Mouse (Mus musculus): ENCODE data around the gene Vwa5b2. TPM values are rescaled to one million over a fixed set of nuclear protein-coding genes. Genes with fewer than 3 reads are reported as not detected.
A peak's percentile ranks its signal among the peaks of the same experiment; 100 is the strongest.

Vwa5b2 gene
- 4.1 and 7.0 TPM in 2 replicates for polyA plus RNA-seq (2012; rRNA removed)

GRCm38 (mm10) chr16:20589366-20589938 is at the start of gene Vwa5b2:
Vwa5b2 (plus strand) TSS chr16:20589471.
- no peak for DNase-seq (ENCODE audit: low spot score)

GRCm38 (mm10) chr16:20539649-20540048 is 49.6 kb upstream of the Vwa5b2 start:
- no peak for DNase-seq (ENCODE audit: low spot score)

GRCm38 (mm10) chr16:20540438-20540837 is 48.8 kb upstream of the Vwa5b2 start:
- DNase-seq (ENCODE audit: low spot score): no peak

GRCm38 (mm10) chr16:20545696-20546095 is 43.6 kb upstream of the Vwa5b2 start:
- no peak for DNase-seq (ENCODE audit: low spot score)

- DNase-seq (ENCODE audit: low spot score): no peak
Observed at GRCm38 (mm10) chr16:20547423-20547822, 41.8 kb upstream of the Vwa5b2 start.

- DNase-seq (ENCODE audit: low spot score): peak; percentile 86
Observed at GRCm38 (mm10) chr16:20548096-20548948, 40.9 kb upstream of the Vwa5b2 start, which contains the start of gene Abcf3. Abcf3 (plus strand) TSS chr16:20548577.

GRCm38 (mm10) chr16:20549161-20549560 is 40.1 kb upstream of the Vwa5b2 start:
- DNase-seq (ENCODE audit: low spot score): no peak

GRCm38 (mm10) chr16:20551691-20552090 is 37.6 kb upstream of the Vwa5b2 start:
- DNase-seq (ENCODE audit: low spot score): no peak

- DNase-seq (ENCODE audit: low spot score): no peak
Observed at GRCm38 (mm10) chr16:20552594-20552993, 36.7 kb upstream of the Vwa5b2 start.

- no peak for DNase-seq (ENCODE audit: low spot score)
Observed at GRCm38 (mm10) chr16:20555000-20555399, 34.3 kb upstream of the Vwa5b2 start.

- no peak for DNase-seq (ENCODE audit: low spot score)
Observed at GRCm38 (mm10) chr16:20557381-20557780, 31.9 kb upstream of the Vwa5b2 start.

- DNase-seq (ENCODE audit: low spot score): no peak
Observed at GRCm38 (mm10) chr16:20565075-20565474, 24.2 kb upstream of the Vwa5b2 start.

- DNase-seq (ENCODE audit: low spot score): no peak
Observed at GRCm38 (mm10) chr16:20589939-20590679, 838 bp downstream of the Vwa5b2 start.

- DNase-seq (ENCODE audit: low spot score): no peak
Observed at GRCm38 (mm10) chr16:20590680-20591038, 1.4 kb downstream of the Vwa5b2 start.

GRCm38 (mm10) chr16:20591076-20591705 is 1.9 kb downstream of the Vwa5b2 start:
- DNase-seq (ENCODE audit: low spot score): no peak

- no peak for DNase-seq (ENCODE audit: low spot score)
Observed at GRCm38 (mm10) chr16:20595060-20595673, 5.9 kb downstream of the Vwa5b2 start.

- no peak for DNase-seq (ENCODE audit: low spot score)
Observed at GRCm38 (mm10) chr16:20595737-20596136, 6.5 kb downstream of the Vwa5b2 start.

- DNase-seq (ENCODE audit: low spot score): no peak
Observed at GRCm38 (mm10) chr16:20596687-20597441, 7.6 kb downstream of the Vwa5b2 start.

GRCm38 (mm10) chr16:20600511-20600910 is 11.2 kb downstream of the Vwa5b2 start:
- no peak for DNase-seq (ENCODE audit: low spot score)

GRCm38 (mm10) chr16:20604705-20605104 is 15.4 kb downstream of the Vwa5b2 start:
- DNase-seq (ENCODE audit: low spot score): no peak
